Mouse (Mus musculus) thymus, adult 2 months (tissue): Measurements from ENCODE around the gene Dock8. TPM values are rescaled to one million over a fixed set of nuclear protein-coding genes. Genes with fewer than 3 reads are reported as not detected.

ENCODE experiments used
- DNase-seq: peaks from one replicate; pipeline ENCODE4 v3.0.0; 2021
- H3K27ac ChIP-seq: fragments of 200-500 bp; 2 replicates; pipeline ENCODE4 v1.5.1; 2012; ENCODE audit warnings: low read length, control low read depth; ENCODE audit not compliant: control insufficient read depth, insufficient read depth
- H3K27me3 ChIP-seq: fragments of 200-500 bp; 2 replicates; pipeline ENCODE4 v1.6.1; 2012; ENCODE audit warnings: mild to moderate bottlenecking, low read length, moderate library complexity, mixed read lengths; ENCODE audit not compliant: control insufficient read depth, insufficient read depth
- H3K36me3 ChIP-seq: fragments of 200-500 bp; 2 replicates; pipeline ENCODE4 v1.6.1; 2012; ENCODE audit warnings: mild to moderate bottlenecking, low read length, moderate library complexity; ENCODE audit not compliant: control insufficient read depth, insufficient read depth
- H3K4me1 ChIP-seq: fragments of 200-500 bp; replicated peaks from 2 replicates; pipeline ENCODE4 v1.6.1; 2012; ENCODE audit warnings: low read length; ENCODE audit not compliant: control insufficient read depth, insufficient read depth
- H3K4me3 ChIP-seq: fragments of 200-500 bp; 2 replicates; pipeline ENCODE4 v1.5.1; 2012; ENCODE audit warnings: mild to moderate bottlenecking, low read length, control low read depth, moderate library complexity; ENCODE audit not compliant: control insufficient read depth, insufficient read depth
- CTCF ChIP-seq: fragments of 200-500 bp; IDR thresholded peaks from 2 replicates; pipeline ENCODE4 v1.5.1; 2012; ENCODE audit warnings: mild to moderate bottlenecking, control low read depth, low read length, moderate library complexity, borderline replicate concordance; ENCODE audit not compliant: control insufficient read depth, poor library complexity, insufficient read depth; ENCODE audit errors: extremely low read depth
- POLR2A ChIP-seq: fragments of 200-500 bp; IDR thresholded peaks from 2 replicates; pipeline ENCODE4 v1.6.1; 2012; ENCODE audit warnings: mild to moderate bottlenecking, low read length, control low read depth, moderate library complexity; ENCODE audit not compliant: control insufficient read depth, poor library complexity, insufficient read depth; ENCODE audit errors: extremely low read depth
- WGBS: fragments of 180-500 bp; shearing (Covaris S2); methylation state at CpG from one replicate; pipeline ENCODE4 v1.1.7; 2018; 5-methylcytosine and 5-hydroxymethylcytosine counted together
- polyA plus RNA-seq: library from polyadenylated mRNA; depleted of rRNA; stranded (reverse); fragments of >200 nt; gene quantifications from 2 replicates; pipeline ENCODE4 v1.2.3, GENCODE M21; 2012; rRNA removed

Dock8 gene
- polyA plus RNA-seq: 87.3 and 104 TPM in 2 replicates

DNA sequence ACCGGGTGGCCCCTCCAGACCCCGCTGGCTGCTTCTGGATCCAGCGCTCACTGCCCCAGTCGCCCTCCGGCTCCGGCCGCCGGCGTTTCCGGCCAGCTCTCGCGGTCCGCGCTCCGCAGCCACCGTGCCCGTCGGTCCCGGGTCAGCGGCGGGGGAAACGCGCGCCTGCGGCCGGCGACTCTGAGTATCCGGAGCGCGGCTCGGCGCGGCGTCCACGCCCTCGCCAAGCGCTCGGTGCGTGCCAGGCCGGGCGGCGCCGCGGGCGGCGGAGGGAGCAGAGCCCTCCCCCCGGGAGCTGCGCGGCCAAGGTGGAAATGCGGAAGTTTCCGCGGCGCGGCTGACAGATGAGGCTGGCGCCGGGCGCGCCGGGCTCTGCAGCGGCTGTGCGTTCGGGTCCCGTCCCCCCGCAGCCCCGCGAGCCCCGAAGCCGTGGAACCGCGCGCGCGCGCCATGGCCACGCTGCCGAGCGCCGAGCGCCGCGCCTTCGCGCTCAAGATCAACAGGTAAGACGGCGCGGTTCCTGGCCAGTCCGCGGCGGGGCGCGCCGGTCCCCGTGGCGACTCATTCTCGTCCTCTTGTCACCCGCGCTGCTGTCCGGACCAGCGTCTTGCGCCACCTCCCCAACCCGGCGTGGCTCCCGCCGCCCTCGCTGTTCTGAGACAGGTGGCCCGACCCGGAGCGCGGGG lies at the start of gene Dock8:
Dock8 (plus strand) TSS at position 334 of the 686 bp plus-strand sequence.
- TF ChIP-seq POLR2A (peak; percentile 35; the same call in 1 of the 2 replicates), CTCF (no peak)
- H3K27ac ChIP-seq: no peak within 1 kb of the TSS
- no peaks in the 10 kb centered on the region for H3K27me3 ChIP-seq
- DNase-seq: peak; percentile 73
- H3K4me1 ChIP-seq: peaks cover 8% of the 10 kb centered on the region
- no peaks in the 10 kb centered on the region for H3K36me3 ChIP-seq
- WGBS: under 1% methylated on average over 108 of the region's 109 CpGs
- H3K4me3 ChIP-seq: peak within 1 kb of the TSS; percentile 82

DNA sequence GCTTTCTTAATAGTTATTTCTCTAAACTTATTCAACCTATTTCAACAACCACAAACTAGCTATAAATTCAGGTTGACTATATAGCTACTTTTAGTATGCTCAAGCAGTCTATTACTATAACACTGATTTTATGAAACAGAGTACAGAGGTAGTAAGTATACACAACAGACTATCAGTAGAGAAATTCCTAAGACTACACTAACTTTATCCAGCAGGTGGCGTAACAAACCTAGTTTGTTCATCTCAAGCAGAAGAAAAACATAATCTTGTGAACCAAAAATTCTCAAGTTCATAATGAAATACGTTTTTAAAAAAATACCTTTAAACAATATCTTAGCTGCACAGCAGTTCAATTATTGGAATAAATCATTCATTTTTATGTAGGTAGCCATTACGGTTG lies 40.8 kb upstream of the Dock8 start:
- H3K27me3 ChIP-seq: no peaks in the 10 kb centered on the region
- H3K36me3 ChIP-seq: 0 out of 2 replicates have a peak, but pooled peaks cover 5% of the 10 kb centered on the region
- no peaks in the 10 kb centered on the region for H3K4me1 ChIP-seq
- H3K4me3 ChIP-seq: no peak overlapping the region
- DNase-seq: peak; percentile 37
- TF ChIP-seq CTCF (no peak), POLR2A (no peak)
- WGBS: 34% methylated on average over 3 of the region's 3 CpGs
- no peak overlapping the region for H3K27ac ChIP-seq

DNA sequence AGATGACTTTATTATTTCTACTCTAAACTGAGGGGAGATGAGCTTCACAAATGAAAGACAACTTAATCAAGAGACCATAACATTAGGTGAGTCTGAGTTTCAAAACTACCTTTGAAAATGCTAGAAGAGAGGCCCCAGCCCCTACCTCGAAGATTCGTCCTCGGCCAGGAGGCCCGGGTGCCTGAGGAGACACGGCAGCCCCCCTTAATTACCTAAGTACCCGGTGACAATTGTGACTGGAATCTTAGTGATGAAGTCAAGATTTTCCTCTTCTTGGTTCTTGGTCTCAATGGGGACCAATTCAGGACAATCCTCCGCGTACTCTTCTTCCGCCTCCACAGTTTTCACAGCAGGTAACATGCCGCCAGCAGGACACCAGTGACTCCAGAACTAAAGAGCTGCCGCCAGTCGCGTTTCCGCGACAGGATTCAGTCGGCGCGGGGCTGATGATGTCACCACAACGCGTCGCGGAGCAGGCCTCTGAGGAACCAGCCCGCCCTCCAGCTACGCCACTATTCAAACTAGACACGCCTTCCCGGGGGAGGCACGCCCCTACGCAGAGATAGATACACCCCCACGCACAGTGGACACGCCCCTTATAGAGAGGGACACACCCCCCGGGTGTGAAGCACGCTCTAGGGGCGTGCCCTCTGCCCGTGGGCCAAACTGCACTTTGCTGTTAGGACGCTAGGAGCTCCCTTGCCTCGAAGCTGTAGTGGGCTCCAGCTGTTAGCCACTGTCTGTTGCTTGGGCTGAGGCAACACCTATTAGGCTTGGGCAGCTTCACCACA lies 38.0 kb upstream of the Dock8 start, which contains the start of gene Cbwd1:
Cbwd1 (minus strand) TSS at position 439 of the 791 bp plus-strand sequence.
- under 1% methylated on average over 36 of the region's 36 CpGs for WGBS
- Histone ChIP-seq H3K4me3 (peak within 1 kb of the TSS; percentile 56), H3K27ac (no peak within 1 kb of the TSS), H3K4me1 (no peaks in the 10 kb centered on the region), H3K27me3 (no peaks in the 10 kb centered on the region), H3K36me3 (no peaks in the 10 kb centered on the region)
- DNase-seq: peak; percentile 98
- peak; percentile 77 for TF ChIP-seq POLR2A
- TF ChIP-seq CTCF: peak; percentile 95

DNA sequence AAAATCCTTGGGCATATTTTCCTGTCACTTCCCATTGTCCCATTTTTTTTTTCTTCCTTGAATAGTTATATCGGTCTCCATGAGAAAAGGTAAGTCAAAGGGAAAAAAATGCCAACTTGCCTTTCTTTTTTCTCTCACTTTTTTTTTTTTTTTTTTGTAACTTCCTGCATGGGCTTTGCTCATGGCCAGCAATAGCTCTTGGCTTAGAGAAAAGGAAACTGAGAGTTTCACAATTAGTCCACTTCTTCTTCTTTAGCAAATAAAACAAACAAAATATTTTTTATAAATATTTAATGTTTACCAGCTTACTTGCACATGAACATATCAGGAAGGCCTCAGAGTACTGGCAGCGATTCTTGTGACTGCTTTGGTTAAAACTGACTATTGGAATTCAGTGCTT lies 33.1 kb upstream of the Dock8 start:
- Histone ChIP-seq H3K27me3 (no peaks in the 10 kb centered on the region), H3K36me3 (no peaks in the 10 kb centered on the region), H3K4me3 (no peak overlapping the region), H3K27ac (no peak overlapping the region), H3K4me1 (peaks cover 2% of the 10 kb centered on the region; the same call in 1 of the 2 replicates)
- 46% methylated on average over 2 of the region's 2 CpGs for WGBS
- no peak for DNase-seq
- no peak for TF ChIP-seq POLR2A

DNA sequence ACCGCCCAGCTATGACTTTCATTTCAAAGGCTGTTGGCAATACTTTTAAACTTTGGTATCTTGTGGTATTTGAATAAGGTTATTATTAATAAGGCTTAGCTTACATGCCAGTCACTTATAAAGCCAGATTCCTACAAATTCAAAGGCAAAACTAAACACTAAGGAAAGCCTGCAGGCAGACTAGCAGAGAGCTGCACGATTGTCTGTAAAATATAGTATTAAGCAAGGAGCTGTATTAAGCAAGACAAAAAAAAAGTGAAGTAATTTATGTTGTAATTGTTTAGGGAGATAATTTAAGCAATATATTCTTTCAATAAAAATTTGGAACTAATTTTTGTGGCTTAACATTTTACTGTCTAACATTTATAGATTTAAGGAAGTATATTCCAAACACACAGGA lies 32.4 kb upstream of the Dock8 start:
- Histone ChIP-seq H3K4me3 (no peak overlapping the region), H3K27ac (no peak overlapping the region), H3K4me1 (peaks cover 2% of the 10 kb centered on the region; the same call in 1 of the 2 replicates), H3K27me3 (no peaks in the 10 kb centered on the region), H3K36me3 (no peaks in the 10 kb centered on the region)
- 89% methylated on average over 2 of the region's 2 CpGs for WGBS
- TF ChIP-seq POLR2A (no peak), CTCF (no peak)
- no peak for DNase-seq

DNA sequence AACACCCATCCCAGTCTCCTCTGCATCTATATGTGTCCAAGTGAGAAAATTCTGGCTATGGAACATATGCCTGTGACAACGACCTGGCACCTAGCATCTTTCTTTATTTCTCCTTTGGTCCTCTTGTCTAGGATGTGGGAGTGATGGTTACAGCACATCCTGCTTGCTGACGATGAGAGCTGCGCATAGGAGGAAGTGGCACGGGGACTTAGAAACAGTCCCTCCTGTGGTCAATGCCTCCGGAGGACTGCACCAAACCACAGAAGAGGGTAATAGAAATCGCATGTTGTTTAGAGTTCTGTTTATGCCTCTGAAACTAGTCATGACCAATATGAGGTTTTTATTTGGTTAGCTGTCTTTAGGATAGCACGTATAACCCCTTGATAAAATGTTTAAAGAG lies 28.0 kb upstream of the Dock8 start:
- H3K4me1 ChIP-seq: peaks cover 2% of the 10 kb centered on the region; the same call in 1 of the 2 replicates
- H3K4me3 ChIP-seq: no peak overlapping the region
- H3K27me3 ChIP-seq: no peaks in the 10 kb centered on the region
- no peak for DNase-seq
- no peak overlapping the region for H3K27ac ChIP-seq
- H3K36me3 ChIP-seq: no peaks in the 10 kb centered on the region
- 6% methylated on average over 7 of the region's 7 CpGs for WGBS
- TF ChIP-seq POLR2A (no peak), CTCF (no peak)

DNA sequence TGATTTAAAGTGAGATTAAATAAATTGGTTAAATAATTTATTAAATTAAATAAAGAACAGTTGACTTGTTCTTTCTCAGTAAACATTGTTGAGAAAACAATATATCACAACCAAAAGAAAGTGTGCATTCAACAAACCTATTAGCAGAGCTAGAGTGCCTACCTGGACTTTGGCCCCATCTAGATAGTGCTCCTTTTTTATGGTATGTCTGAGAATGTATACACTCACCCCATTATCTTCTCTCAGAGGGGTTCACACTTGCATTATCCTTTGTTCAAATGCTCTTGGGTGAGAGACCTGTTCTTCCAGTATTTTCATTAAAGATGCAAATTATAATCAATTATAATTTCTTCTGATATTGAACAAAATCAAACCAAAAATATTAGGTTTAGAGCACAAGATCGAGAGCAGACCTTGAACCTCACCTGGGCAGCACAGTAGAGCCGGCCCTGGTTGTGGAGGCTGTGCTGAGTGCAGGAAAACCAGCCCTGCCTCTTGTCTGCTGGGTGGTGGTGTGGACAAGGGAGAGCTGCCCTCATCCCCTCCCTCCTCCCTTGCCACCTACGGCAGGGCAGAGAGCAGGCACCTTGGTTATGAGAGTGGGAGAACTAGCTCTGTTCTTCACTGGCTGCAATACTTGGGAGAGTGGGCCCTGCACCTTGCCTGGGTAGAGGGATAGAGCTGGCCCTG lies 26.5 kb upstream of the Dock8 start:
- H3K36me3 ChIP-seq: no peaks in the 10 kb centered on the region
- DNase-seq: no peak
- H3K4me3 ChIP-seq: no peak overlapping the region
- 94% methylated on average over 3 of the region's 3 CpGs for WGBS
- peaks cover 2% of the 10 kb centered on the region; the same call in 1 of the 2 replicates for H3K4me1 ChIP-seq
- TF ChIP-seq CTCF (no peak), POLR2A (no peak)
- H3K27me3 ChIP-seq: no peaks in the 10 kb centered on the region
- no peak overlapping the region for H3K27ac ChIP-seq
